29 mouse cellular contexts compared by ENCODE assay signal in genomic region chr16:49760517-49761203, GRCm38 (mm10). TPM values are rescaled to one million over a fixed set of nuclear protein-coding genes. Genes with fewer than 3 reads are reported as not detected.
DNase-seq lines count a peak whose midpoint lies in the region; ATAC-seq lines count a peak whose summit lies in the region.
"Had no signal": no experiment of that assay in that cellular context is flagged by ENCODE, and none has a peak within 500 bp of the region (broad histone marks: within the 10 kb centered on the region; RNA-seq: fewer than 3 reads in every experiment).

No protein-coding gene starts in this region.

- WGBS in heart, embryonic 10.5 days = 59% methylated on average over 17 of the region's 17 CpGs
- WGBS in heart, embryonic 15.5 days = 58% methylated on average over 17 of the region's 17 CpGs
- 79% methylated on average over 17 of the region's 17 CpGs for WGBS in neural tube, embryonic 12.5 days
- 66% methylated on average over 17 of the region's 17 CpGs for WGBS in neural tube, embryonic 14.5 days

- H3K27ac ChIP-seq in heart, embryonic 10.5 days = peak overlapping the region; percentile 52; the same call in 1 of the 2 replicates
- no peak overlapping the region for H3K27ac ChIP-seq in heart, embryonic 15.5 days
- no peak overlapping the region for H3K27ac ChIP-seq in neural tube, embryonic 12.5 days
- no peak overlapping the region for H3K27ac ChIP-seq in neural tube, embryonic 14.5 days (ENCODE audit: low read depth, low read length)
- H3K27ac ChIP-seq: embryonic facial prominence, embryonic 12.5 days; hindbrain, embryonic 13.5 days; layer of hippocampus, adult 2 months; limb, embryonic 13.5 days; liver, embryonic 15.5 days; midbrain, embryonic 10.5 days; midbrain, embryonic 15.5 days had no signal

- no peaks in the 10 kb centered on the region for H3K27me3 ChIP-seq in heart, embryonic 10.5 days (ENCODE audit: insufficient read depth, poor library complexity, severe bottlenecking)
- no peaks in the 10 kb centered on the region for H3K27me3 ChIP-seq in heart, embryonic 15.5 days
- H3K27me3 ChIP-seq in neural tube, embryonic 12.5 days (replicated peaks) = no peaks in the 10 kb centered on the region
- no peaks in the 10 kb centered on the region for H3K27me3 ChIP-seq in neural tube, embryonic 14.5 days (ENCODE audit: control insufficient read depth, insufficient read depth, low read length)
- H3K27me3 ChIP-seq: CH12.LX; embryonic facial prominence, embryonic 12.5 days; hindbrain, embryonic 13.5 days; limb, embryonic 13.5 days; liver, embryonic 15.5 days; midbrain, embryonic 15.5 days had no signal

- peak overlapping the region; percentile 32; the same call in 1 of the 2 replicates for H3K4me3 ChIP-seq in heart, embryonic 10.5 days
- H3K4me3 ChIP-seq in heart, embryonic 15.5 days = no peak overlapping the region
- H3K4me3 ChIP-seq in neural tube, embryonic 12.5 days = no peak overlapping the region
- H3K4me3 ChIP-seq in neural tube, embryonic 14.5 days (ENCODE audit: low read depth, low read length) = no peak overlapping the region
- H3K4me3 ChIP-seq: embryonic facial prominence, embryonic 12.5 days; hindbrain, embryonic 13.5 days; layer of hippocampus, adult 2 months; limb, embryonic 13.5 days; liver, embryonic 15.5 days; midbrain, embryonic 10.5 days; midbrain, embryonic 15.5 days had no signal

- H3K4me1 ChIP-seq in heart, embryonic 10.5 days = peaks cover 19% of the 10 kb centered on the region
- no peaks in the 10 kb centered on the region; the same call in 1 of the 2 replicates for H3K4me1 ChIP-seq in heart, embryonic 15.5 days (replicated peaks)
- no peaks in the 10 kb centered on the region for H3K4me1 ChIP-seq in neural tube, embryonic 12.5 days
- H3K4me1 ChIP-seq in neural tube, embryonic 14.5 days (ENCODE audit: control insufficient read depth, insufficient read depth, low read length) = peaks cover 2% of the 10 kb centered on the region; the same call in 1 of the 2 replicates
- H3K4me1 ChIP-seq: embryonic facial prominence, embryonic 12.5 days; hindbrain, embryonic 13.5 days; limb, embryonic 13.5 days; midbrain, embryonic 10.5 days; midbrain, embryonic 15.5 days had no signal

- H3K9me3 ChIP-seq in heart, embryonic 10.5 days = no peaks in the 10 kb centered on the region
- no peaks in the 10 kb centered on the region for H3K9me3 ChIP-seq in heart, embryonic 15.5 days (replicated peaks)
- H3K9me3 ChIP-seq in neural tube, embryonic 12.5 days = no peaks in the 10 kb centered on the region
- H3K9me3 ChIP-seq in neural tube, embryonic 14.5 days (ENCODE audit: control insufficient read depth, low read length) = no peaks in the 10 kb centered on the region
- H3K9me3 ChIP-seq: embryonic facial prominence, embryonic 12.5 days; G1E; hindbrain, embryonic 13.5 days; limb, embryonic 13.5 days; liver, embryonic 15.5 days; midbrain, embryonic 10.5 days; midbrain, embryonic 15.5 days had no signal

- no peak for DNase-seq in heart, embryonic 10.5 days (ENCODE audit: low spot score)
- no peak for DNase-seq in heart, postnatal 4 days
- no peak for DNase-seq in heart, adult 11 months
- DNase-seq in neural tube, embryonic 10.5 days (ENCODE audit: extremely low spot score, low spot score) = no peak
- no peak for DNase-seq in cerebellum, adult 9-11 months
- DNase-seq: adrenal gland, adult 8-10 months; cerebellum, adult 8-10 months; cerebellum, postnatal 36 days; gastrocnemius, postnatal 14 days; heart, postnatal 36 days; kidney, adult 2 months; kidney, postnatal 36 days; lung, embryonic 14.5 days; right cerebral cortex, postnatal 25 days; spleen, adult 18-20 months; thymus, postnatal 25 days had no signal

- H3K36me3 ChIP-seq in heart, embryonic 10.5 days = no peaks in the 10 kb centered on the region
- H3K36me3 ChIP-seq in heart, embryonic 15.5 days = no peaks in the 10 kb centered on the region
- H3K36me3 ChIP-seq in neural tube, embryonic 12.5 days = no peaks in the 10 kb centered on the region
- H3K36me3 ChIP-seq in neural tube, embryonic 14.5 days (ENCODE audit: control insufficient read depth, insufficient read depth, low read length) = no peaks in the 10 kb centered on the region
- H3K36me3 ChIP-seq: embryonic facial prominence, embryonic 12.5 days; hindbrain, embryonic 13.5 days; liver, embryonic 15.5 days had no signal

- H3K4me2 ChIP-seq in heart, embryonic 15.5 days = peak overlapping the region; percentile 45
- no peak overlapping the region for H3K4me2 ChIP-seq in neural tube, embryonic 12.5 days (replicated peaks)
- no peak overlapping the region for H3K4me2 ChIP-seq in neural tube, embryonic 14.5 days (ENCODE audit: low read depth, low read length)
- H3K4me2 ChIP-seq: embryonic facial prominence, embryonic 12.5 days; hindbrain, embryonic 13.5 days; limb, embryonic 13.5 days; liver, embryonic 15.5 days; lung, embryonic 14.5 days; midbrain, embryonic 15.5 days had no signal

- no peak overlapping the region for H3K9ac ChIP-seq in heart, embryonic 15.5 days
- no peak overlapping the region for H3K9ac ChIP-seq in neural tube, embryonic 12.5 days
- no peak overlapping the region for H3K9ac ChIP-seq in neural tube, embryonic 14.5 days (replicated peaks; ENCODE audit: low read depth, low read length)
- H3K9ac ChIP-seq: embryonic facial prominence, embryonic 12.5 days; hindbrain, embryonic 13.5 days; limb, embryonic 13.5 days; liver, embryonic 15.5 days; lung, embryonic 14.5 days; midbrain, embryonic 15.5 days had no signal

- no peak for ATAC-seq in heart, embryonic 15.5 days (replicated peaks; ENCODE audit: insufficient number of reproducible peaks, insufficient read depth, low FRiP score, low read depth)
- ATAC-seq in neural tube, embryonic 12.5 days (ENCODE audit: low FRiP score, low read depth) = peak; percentile 65
- ATAC-seq in neural tube, embryonic 14.5 days (ENCODE audit: low read depth) = peak; percentile 85
- ATAC-seq: forebrain, embryonic 14.5 days; midbrain, embryonic 15.5 days had no signal

RNA-seq across cellular contexts. Expression of gene Cd47, which starts 39.7 kb away (rescaled TPM):
- 49.0 and 50.3 TPM in 2 replicates for polyA plus RNA-seq in heart, embryonic 10.5 days (2016; fragmentation: Nextera tagmentation; extraction: Ambion mirVana)
- 10 to 100 TPM; 57.3 to 58.4 TPM for total RNA-seq in heart, postnatal 4 days (2021)
- polyA plus RNA-seq in heart, embryonic 15.5 days (2015; fragmentation: Nextera tagmentation; extraction: Ambion mirVana) = 66.8 and 77.7 TPM in 2 replicates
- 80.5 and 82.6 TPM in 2 replicates for polyA plus RNA-seq in neural tube, embryonic 12.5 days (2016; fragmentation: Nextera tagmentation; extraction: Ambion mirVana)
- polyA plus RNA-seq in neural tube, embryonic 14.5 days (2014; fragmentation: Nextera tagmentation; extraction: Ambion mirVana) = 139 and 166 TPM in 2 replicates
